ENCODE assay signal across 7 mouse cellular contexts in genomic region chr16:32812888-32813361, GRCm38 (mm10). TPM values are rescaled to one million over a fixed set of nuclear protein-coding genes. Genes with fewer than 3 reads are reported as not detected.
DNase-seq lines count a peak whose midpoint lies in the region; ATAC-seq and TF ChIP-seq lines count a peak whose summit lies in the region.

No protein-coding gene starts in this region.

- no peaks in the 10 kb centered on the region for H3K27me3 ChIP-seq in intestine, embryonic 16.5 days (replicated peaks; ENCODE audit: control insufficient read depth, insufficient read depth, low read length)
- peaks cover 7% of the 10 kb centered on the region; the same call in 1 of the 2 replicates for H3K27me3 ChIP-seq in midbrain, embryonic 12.5 days
- H3K27me3 ChIP-seq in small intestine, adult 2 months (ENCODE audit: control insufficient read depth, insufficient read depth, low read length), result no peaks in the 10 kb centered on the region

- H3K4me1 ChIP-seq in intestine, embryonic 16.5 days (ENCODE audit: control insufficient read depth, insufficient read depth, low read length), result peaks cover 11% of the 10 kb centered on the region
- H3K4me1 ChIP-seq in midbrain, embryonic 12.5 days, result peaks cover 11% of the 10 kb centered on the region
- peaks cover 20% of the 10 kb centered on the region; the same call in 1 of the 2 replicates for H3K4me1 ChIP-seq in small intestine, adult 2 months (ENCODE audit: control insufficient read depth, insufficient read depth, insufficient read length, low read length)

- H3K9me3 ChIP-seq in intestine, embryonic 16.5 days (ENCODE audit: control insufficient read depth, low read length), result no peaks in the 10 kb centered on the region
- no peaks in the 10 kb centered on the region for H3K9me3 ChIP-seq in midbrain, embryonic 12.5 days

- TF ChIP-seq CTCF in small intestine, adult 2 months (IDR thresholded peaks at IDR 0.05; ENCODE audit: extremely low read depth, insufficient read length, insufficient replicate concordance, low read depth, low read length), result peak; percentile 85; the same call in 1 of the 2 replicates

- intact Hi-C loops in left cerebral cortex, postnatal 4 days (cut with DNase I), result loop anchor here (10.0 kb wide), 1 partner anchor 72 kb away; no protein-coding TSS in a partner anchor

- H3K9ac ChIP-seq in intestine, embryonic 16.5 days (ENCODE audit: low read depth, low read length), result no peak overlapping the region
- H3K9ac ChIP-seq in midbrain, embryonic 12.5 days (replicated peaks), result no peak overlapping the region

- H3K36me3 ChIP-seq in intestine, embryonic 16.5 days (ENCODE audit: control insufficient read depth, insufficient read depth, low read length), result no peaks in the 10 kb centered on the region
- H3K36me3 ChIP-seq in midbrain, embryonic 12.5 days, result no peaks in the 10 kb centered on the region
- no peaks in the 10 kb centered on the region for H3K36me3 ChIP-seq in small intestine, adult 2 months (ENCODE audit: control insufficient read depth, insufficient read depth, low read length)

- ATAC-seq in intestine, embryonic 16.5 days, result peak; percentile 19; the same call in 1 of the 2 replicates
- 0 out of 2 replicates have a peak, but pooled peaks have one; percentile 12 for ATAC-seq in midbrain, embryonic 12.5 days (ENCODE audit: low FRiP score, low read depth)

- no peak overlapping the region for H3K4me3 ChIP-seq in intestine, embryonic 16.5 days (ENCODE audit: low read length)
- H3K4me3 ChIP-seq in midbrain, embryonic 12.5 days, result no peak overlapping the region
- H3K4me3 ChIP-seq in small intestine, adult 2 months (ENCODE audit: low read depth, low read length), result no peak overlapping the region

- H3K27ac ChIP-seq in intestine, embryonic 16.5 days (ENCODE audit: low read length), result no peak overlapping the region
- H3K27ac ChIP-seq in midbrain, embryonic 12.5 days (replicated peaks), result no peak overlapping the region
- H3K27ac ChIP-seq in small intestine, adult 2 months (ENCODE audit: insufficient read depth, low read depth, low read length), result no peak overlapping the region

- TF ChIP-seq POLR2A in small intestine, adult 2 months (IDR thresholded peaks at IDR 0.05; ENCODE audit: low read depth, low read length), result no peak

- no peak overlapping the region for H3K4me2 ChIP-seq in intestine, embryonic 16.5 days (ENCODE audit: low read depth, low read length)
- 0 out of 2 replicates have a peak overlapping the region, but pooled peaks have one; percentile 12 for H3K4me2 ChIP-seq in midbrain, embryonic 12.5 days (replicated peaks)

- peak; percentile 63 for DNase-seq in adrenal gland, adult 8-10 months
- DNase-seq in embryo, embryonic 10.5 days (ENCODE audit: low spot score), result peak; percentile 91
- peak; percentile 78 for DNase-seq in gastrocnemius, postnatal 25 days
- peak; percentile 87 for DNase-seq in left cerebral cortex, postnatal 4 days

- 2% methylated on average over 9 of the region's 9 CpGs for WGBS in intestine, embryonic 16.5 days
- 5% methylated on average over 9 of the region's 9 CpGs for WGBS in midbrain, embryonic 12.5 days
- 3% methylated on average over 9 of the region's 9 CpGs for WGBS in small intestine, adult 2 months

RNA-seq across cellular contexts. Expression of gene Smbd1, which starts 2.6 kb away (rescaled TPM):
- not detected for total RNA-seq in adrenal gland, adult 8-10 months (2022)
- not detected for total RNA-seq in gastrocnemius, postnatal 25 days (2021)
- polyA plus RNA-seq in intestine, embryonic 16.5 days (2015; fragmentation: Nextera tagmentation; extraction: Ambion mirVana), result 0.95 and 2.1 TPM in 2 replicates
- total RNA-seq in left cerebral cortex, postnatal 4 days (2021), result not detected
- polyA plus RNA-seq in midbrain, embryonic 12.5 days (2016; fragmentation: Nextera tagmentation; extraction: Ambion mirVana), result not detected in 2 replicates
- polyA plus RNA-seq in small intestine, adult 2 months (2012; rRNA removed), result 1.5 and 2.1 TPM in 2 replicates

RNA-seq across cellular contexts. Expression of gene Muc20, which starts 15.7 kb away (rescaled TPM):
- total RNA-seq in adrenal gland, adult 8-10 months (2022), result under 1 TPM in 1 of 4 experiments, not detected in 3; 0.19 TPM
- total RNA-seq in gastrocnemius, postnatal 25 days (2021), result under 1 TPM; 0.28 to 0.64 TPM
- polyA plus RNA-seq in intestine, embryonic 16.5 days (2015; fragmentation: Nextera tagmentation; extraction: Ambion mirVana), result 0.20 TPM in 1 of 2 replicates, not detected in the other
- total RNA-seq in left cerebral cortex, postnatal 4 days (2021), result not detected
- polyA plus RNA-seq in midbrain, embryonic 12.5 days (2016; fragmentation: Nextera tagmentation; extraction: Ambion mirVana), result not detected in 2 replicates
- polyA plus RNA-seq in small intestine, adult 2 months (2012; rRNA removed), result 0.11 and 0.39 TPM in 2 replicates
